In genomic region chr5:134427664-134428063, GRCm38 (mm10) we compare ENCODE assay signal across 15 mouse cellular contexts. TPM values are rescaled to one million over a fixed set of nuclear protein-coding genes. Genes with fewer than 3 reads are reported as not detected.
DNase-seq lines count a peak whose midpoint lies in the region; ATAC-seq lines count a peak whose summit lies in the region.
"Had no signal": no experiment of that assay in that cellular context is flagged by ENCODE, and none has a peak within 500 bp of the region (broad histone marks: within the 10 kb centered on the region; RNA-seq: fewer than 3 reads in every experiment).

No protein-coding gene starts in this region.

- no peak overlapping the region for H3K4me2 ChIP-seq in hindbrain, embryonic 15.5 days
- H3K4me2 ChIP-seq in hindbrain, embryonic 14.5 days (replicated peaks) = no peak overlapping the region
- H3K4me2 ChIP-seq in embryonic facial prominence, embryonic 13.5 days = no peak overlapping the region
- no peak overlapping the region for H3K4me2 ChIP-seq in limb, embryonic 15.5 days
- H3K4me2 ChIP-seq: forebrain, embryonic 13.5 days; heart, embryonic 12.5 days had no signal

- H3K9me3 ChIP-seq in hindbrain, embryonic 15.5 days = no peaks in the 10 kb centered on the region
- no peaks in the 10 kb centered on the region for H3K9me3 ChIP-seq in hindbrain, embryonic 14.5 days (ENCODE audit: control insufficient read depth, low read length)
- no peaks in the 10 kb centered on the region for H3K9me3 ChIP-seq in embryonic facial prominence, embryonic 13.5 days
- no peaks in the 10 kb centered on the region for H3K9me3 ChIP-seq in limb, embryonic 15.5 days
- H3K9me3 ChIP-seq: forebrain, embryonic 13.5 days; heart, embryonic 12.5 days had no signal

- no peak overlapping the region for H3K27ac ChIP-seq in hindbrain, embryonic 15.5 days (replicated peaks)
- H3K27ac ChIP-seq in hindbrain, embryonic 14.5 days = no peak overlapping the region
- H3K27ac ChIP-seq in embryonic facial prominence, embryonic 13.5 days = peak overlapping the region; percentile 14; the same call in 1 of the 2 replicates
- H3K27ac ChIP-seq in limb, embryonic 15.5 days = peak overlapping the region; percentile 50; the same call in 1 of the 2 replicates
- H3K27ac ChIP-seq: forebrain, embryonic 13.5 days; liver, embryonic 14.5 days had no signal

- ATAC-seq in hindbrain, embryonic 15.5 days (ENCODE audit: low FRiP score, low read depth) = 0 out of 2 replicates have a peak, but pooled peaks have one; percentile 13
- ATAC-seq in hindbrain, embryonic 14.5 days (ENCODE audit: low FRiP score) = no peak
- ATAC-seq in embryonic facial prominence, embryonic 13.5 days (ENCODE audit: insufficient number of reproducible peaks, insufficient read depth, low FRiP score, low TSS enrichment, low read depth) = no peak
- no peak for ATAC-seq in limb, embryonic 15.5 days (ENCODE audit: insufficient number of reproducible peaks, low FRiP score, low TSS enrichment, low read depth)
- ATAC-seq: forebrain, embryonic 13.5 days had no signal

- H3K9ac ChIP-seq in hindbrain, embryonic 15.5 days = no peak overlapping the region
- H3K9ac ChIP-seq in hindbrain, embryonic 14.5 days = no peak overlapping the region
- no peak overlapping the region for H3K9ac ChIP-seq in embryonic facial prominence, embryonic 13.5 days
- H3K9ac ChIP-seq in limb, embryonic 15.5 days = no peak overlapping the region
- H3K9ac ChIP-seq: forebrain, embryonic 13.5 days; heart, embryonic 12.5 days; liver, embryonic 14.5 days had no signal

- H3K36me3 ChIP-seq in hindbrain, embryonic 15.5 days = no peaks in the 10 kb centered on the region
- no peaks in the 10 kb centered on the region for H3K36me3 ChIP-seq in hindbrain, embryonic 14.5 days (replicated peaks; ENCODE audit: control insufficient read depth, insufficient read depth)
- H3K36me3 ChIP-seq in embryonic facial prominence, embryonic 13.5 days = peaks cover 47% of the 10 kb centered on the region
- peaks cover 16% of the 10 kb centered on the region for H3K36me3 ChIP-seq in limb, embryonic 15.5 days

- DNase-seq in hindbrain, embryonic 14.5 days (ENCODE audit: low spot score) = no peak
- peak; percentile 24 for DNase-seq in layer of hippocampus, adult 9-10 months (ENCODE audit: low spot score)
- no peak for DNase-seq in urinary bladder, postnatal 4 days (ENCODE audit: low spot score in 2 of 2)
- no peak for DNase-seq in heart, postnatal 4 days
- DNase-seq in adrenal gland, postnatal 25 days = no peak
- DNase-seq: adrenal gland, adult 8-10 months; gastrocnemius, postnatal 36 days; kidney, adult 2 months; lung, postnatal 14 days had no signal

- 87% methylated on average over 9 of the region's 9 CpGs for WGBS in hindbrain, embryonic 15.5 days
- WGBS in hindbrain, embryonic 14.5 days = 91% methylated on average over 9 of the region's 9 CpGs
- WGBS in embryonic facial prominence, embryonic 13.5 days = 88% methylated on average over 9 of the region's 9 CpGs
- WGBS in limb, embryonic 15.5 days = 82% methylated on average over 9 of the region's 9 CpGs

- peaks cover 31% of the 10 kb centered on the region for H3K4me1 ChIP-seq in hindbrain, embryonic 15.5 days (replicated peaks)
- no peaks in the 10 kb centered on the region; the same call in 1 of the 2 replicates for H3K4me1 ChIP-seq in hindbrain, embryonic 14.5 days (replicated peaks; ENCODE audit: control insufficient read depth, insufficient read depth, low read length)
- peaks cover 13% of the 10 kb centered on the region for H3K4me1 ChIP-seq in embryonic facial prominence, embryonic 13.5 days
- H3K4me1 ChIP-seq in limb, embryonic 15.5 days = peaks cover 9% of the 10 kb centered on the region; the same call in 1 of the 2 replicates

- no peaks in the 10 kb centered on the region for H3K27me3 ChIP-seq in hindbrain, embryonic 15.5 days
- no peaks in the 10 kb centered on the region for H3K27me3 ChIP-seq in hindbrain, embryonic 14.5 days (ENCODE audit: control insufficient read depth, insufficient read depth, low read length)
- no peaks in the 10 kb centered on the region for H3K27me3 ChIP-seq in embryonic facial prominence, embryonic 13.5 days
- H3K27me3 ChIP-seq in limb, embryonic 15.5 days = no peaks in the 10 kb centered on the region
- H3K27me3 ChIP-seq: forebrain, embryonic 13.5 days; heart, embryonic 12.5 days had no signal

- no peak overlapping the region for H3K4me3 ChIP-seq in hindbrain, embryonic 15.5 days
- H3K4me3 ChIP-seq in hindbrain, embryonic 14.5 days (replicated peaks; ENCODE audit: low read length) = no peak overlapping the region
- H3K4me3 ChIP-seq in embryonic facial prominence, embryonic 13.5 days = no peak overlapping the region
- no peak overlapping the region for H3K4me3 ChIP-seq in limb, embryonic 15.5 days
- H3K4me3 ChIP-seq: forebrain, embryonic 13.5 days; heart, embryonic 12.5 days had no signal

RNA-seq across cellular contexts. Expression of gene Gtf2ird1, which starts 28.9 kb away (rescaled TPM):
- 69.0 and 73.7 TPM in 2 replicates for polyA plus RNA-seq in hindbrain, embryonic 15.5 days (2015; fragmentation: Nextera tagmentation; extraction: Ambion mirVana)
- polyA plus RNA-seq in hindbrain, embryonic 14.5 days (2014; fragmentation: Nextera tagmentation; extraction: Ambion mirVana) = 57.1 and 57.3 TPM in 2 replicates
- 130 TPM in 2 replicates for polyA plus RNA-seq in embryonic facial prominence, embryonic 13.5 days (2015; fragmentation: Nextera tagmentation; extraction: Ambion mirVana)
- 93.5 and 102 TPM in 2 replicates for polyA plus RNA-seq in limb, embryonic 15.5 days (2015; fragmentation: Nextera tagmentation; extraction: Ambion mirVana)
- total RNA-seq in heart, postnatal 4 days (2021) = 10 to 100 TPM; 59.8 to 60.3 TPM
- total RNA-seq in adrenal gland, postnatal 25 days (2021) = 52.0 and 80.0 TPM in 2 replicates

Comparison
In these comparisons a context has a peak if more than half of its experiments do, and no peak if none do; other contexts are left out.
1. H3K27ac ChIP-seq: peak in embryonic facial prominence, embryonic 13.5 days (single experiment) and limb, embryonic 15.5 days (single experiment); none in hindbrain, embryonic 15.5 days (single experiment) and hindbrain, embryonic 14.5 days (single experiment).